Mouse (Mus musculus): ENCODE measurements around the gene Npepps.

DNA sequence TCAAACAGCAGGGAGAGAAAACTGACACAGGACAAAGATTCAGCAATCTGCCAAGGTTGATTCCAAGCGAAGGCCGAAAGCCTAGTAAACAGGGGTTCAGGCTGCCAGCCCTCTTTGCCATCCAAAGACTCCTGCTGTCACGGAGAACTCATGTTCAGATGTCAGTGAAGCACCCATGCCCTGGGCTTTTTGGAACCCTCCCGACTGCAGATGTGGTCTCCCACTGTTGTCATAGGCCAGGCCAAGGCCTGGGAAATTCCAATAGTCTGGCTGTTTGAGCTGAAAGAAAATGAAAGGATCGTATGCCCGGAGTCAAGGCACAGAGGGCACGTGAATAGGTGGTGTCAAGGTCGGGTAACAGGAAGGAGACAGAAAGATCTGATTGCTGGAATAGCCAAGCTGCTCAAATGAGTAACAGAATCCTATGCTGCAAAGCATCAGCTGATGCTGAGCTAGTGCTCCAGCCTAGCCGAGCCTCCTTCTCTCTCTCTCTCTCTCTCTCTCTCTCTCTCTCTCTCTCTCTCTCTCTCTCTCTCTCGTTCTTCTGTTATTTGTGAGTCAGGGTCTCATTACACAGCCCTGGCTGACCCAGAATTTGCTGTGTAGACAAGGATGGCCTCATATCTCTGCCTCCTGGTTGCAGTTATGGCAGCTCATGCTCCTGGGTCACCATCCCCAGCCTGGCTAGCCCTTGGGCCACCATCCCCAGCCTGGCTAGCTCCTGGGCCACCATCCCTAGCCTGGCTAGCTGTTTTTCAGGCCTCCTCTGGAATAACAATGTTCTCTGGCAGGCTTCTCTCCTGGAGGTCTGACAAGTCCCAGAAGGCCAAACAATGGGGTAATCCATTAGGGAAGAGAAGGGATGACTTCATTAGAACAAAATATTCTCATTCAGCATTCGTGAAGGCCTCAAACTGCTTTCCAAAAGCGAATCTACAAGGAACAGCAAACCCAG, 9.1 kb upstream of the Npepps start:
- no peak for TF ChIP-seq CTCF (IDR thresholded peaks at IDR 0.05; ENCODE audit: low read depth)
- TF ChIP-seq EP300 (IDR thresholded peaks at IDR 0.05; ENCODE audit: low read depth) = no peak
